ENCODE assay signal across 27 mouse cellular contexts in genomic region chr5:119047581-119047980, GRCm38 (mm10).
A peak's percentile ranks its signal among the peaks of the same experiment; 100 is the strongest.
DNase-seq lines count a peak whose midpoint lies in the region; ATAC-seq and TF ChIP-seq lines count a peak whose summit lies in the region.
"Had no signal": no experiment of that assay in that cellular context is flagged by ENCODE, and none has a peak within 500 bp of the region (broad histone marks: within the 10 kb centered on the region; RNA-seq: fewer than 3 reads in every experiment).

No protein-coding gene starts in this region.

- H3K4me2 ChIP-seq in forebrain, embryonic 14.5 days (ENCODE audit: low read length), result no peak overlapping the region
- no peak overlapping the region for H3K4me2 ChIP-seq in forebrain, embryonic 15.5 days (replicated peaks)
- no peak overlapping the region for H3K4me2 ChIP-seq in midbrain, postnatal 0 days (ENCODE audit: low read depth, low read length, poor library complexity, severe bottlenecking)
- H3K4me2 ChIP-seq in midbrain, embryonic 13.5 days (replicated peaks), result no peak overlapping the region
- H3K4me2 ChIP-seq: embryonic facial prominence, embryonic 13.5 days; embryonic facial prominence, embryonic 15.5 days; forebrain, embryonic 12.5 days had no signal

- no peak for TF ChIP-seq POLR2A in brain, embryonic 14.5 days (IDR thresholded peaks at IDR 0.05; ENCODE audit: borderline replicate concordance, extremely low read depth, insufficient read depth, insufficient read length, poor library complexity, severe bottlenecking)

- ATAC-seq in forebrain, embryonic 14.5 days, result no peak
- no peak for ATAC-seq in forebrain, embryonic 15.5 days (replicated peaks)
- no peak for ATAC-seq in midbrain, postnatal 0 days (ENCODE audit: low FRiP score)
- ATAC-seq in midbrain, embryonic 13.5 days, result no peak
- ATAC-seq: activated CD4-positive, CD25-positive, alpha-beta regulatory T cell, adult 4 months; CD4-positive, CD25-positive, alpha-beta regulatory T cell, adult 4 months; forebrain, embryonic 16.5 days; Patski had no signal

- no peaks in the 10 kb centered on the region for H3K36me3 ChIP-seq in forebrain, embryonic 14.5 days (ENCODE audit: control insufficient read depth, insufficient read depth, low read length)
- no peaks in the 10 kb centered on the region for H3K36me3 ChIP-seq in forebrain, embryonic 15.5 days
- no peaks in the 10 kb centered on the region for H3K36me3 ChIP-seq in midbrain, postnatal 0 days (ENCODE audit: insufficient read depth, low read length)
- H3K36me3 ChIP-seq in midbrain, embryonic 13.5 days, result no peaks in the 10 kb centered on the region
- H3K36me3 ChIP-seq: embryonic facial prominence, embryonic 13.5 days; embryonic facial prominence, embryonic 15.5 days; forebrain, embryonic 10.5 days; forebrain, embryonic 12.5 days; G1E had no signal

- peaks cover 2% of the 10 kb centered on the region; the same call in 1 of the 2 replicates for H3K4me1 ChIP-seq in forebrain, embryonic 14.5 days (ENCODE audit: control insufficient read depth, insufficient read depth, low read length)
- 0 out of 2 replicates have a peak, but pooled peaks cover 3% of the 10 kb centered on the region for H3K4me1 ChIP-seq in forebrain, embryonic 15.5 days
- no peaks in the 10 kb centered on the region for H3K4me1 ChIP-seq in midbrain, postnatal 0 days (ENCODE audit: insufficient read depth, low read length)
- no peaks in the 10 kb centered on the region for H3K4me1 ChIP-seq in midbrain, embryonic 13.5 days (replicated peaks)

- WGBS in forebrain, embryonic 14.5 days, result 22% methylated on average over 4 of the region's 4 CpGs
- 11% methylated on average over 4 of the region's 4 CpGs for WGBS in forebrain, embryonic 15.5 days
- WGBS in midbrain, postnatal 0 days, result 49% methylated on average over 4 of the region's 4 CpGs
- WGBS in midbrain, embryonic 13.5 days, result 51% methylated on average over 4 of the region's 4 CpGs

- DNase-seq in forebrain, embryonic 14.5 days (ENCODE audit: low spot score), result peak; percentile 35
- peak; percentile 25 for DNase-seq in midbrain, postnatal 0 days (ENCODE audit: low spot score)
- DNase-seq in MN1 (ENCODE audit: low spot score) (peak; percentile 30), adipocyte (ENCODE audit: low spot score) (no peak)
- peak; percentile 62 for DNase-seq in brain, embryonic 14.5 days (ENCODE audit: low read depth)
- DNase-seq in spleen, adult 18-20 months, result no peak
- DNase-seq: adrenal gland, adult 2 months; adrenal gland, postnatal 10 days; adrenal gland, postnatal 25 days; B cell, adult 2 months; cerebellum, adult 11-12 months; cerebellum, adult 2 months; cerebellum, adult 9-10 months; cerebellum, postnatal 25 days had no signal

- no peaks in the 10 kb centered on the region for H3K9me3 ChIP-seq in forebrain, embryonic 14.5 days (replicated peaks; ENCODE audit: control insufficient read depth, low read length)
- no peaks in the 10 kb centered on the region for H3K9me3 ChIP-seq in forebrain, embryonic 15.5 days
- H3K9me3 ChIP-seq in midbrain, postnatal 0 days (ENCODE audit: low read length), result no peaks in the 10 kb centered on the region
- H3K9me3 ChIP-seq in midbrain, embryonic 13.5 days, result no peaks in the 10 kb centered on the region
- H3K9me3 ChIP-seq: embryonic facial prominence, embryonic 13.5 days; embryonic facial prominence, embryonic 15.5 days; forebrain, embryonic 10.5 days; forebrain, embryonic 12.5 days had no signal

- TF ChIP-seq CTCF in midbrain, postnatal 0 days (IDR thresholded peaks at IDR 0.05), result no peak
- no peak for TF ChIP-seq CTCF in brain, embryonic 14.5 days (IDR thresholded peaks at IDR 0.05; ENCODE audit: borderline replicate concordance, extremely low read depth, insufficient read depth, insufficient read length)

- no peaks in the 10 kb centered on the region for H3K27me3 ChIP-seq in forebrain, embryonic 14.5 days (replicated peaks; ENCODE audit: control insufficient read depth, insufficient read depth, low read length)
- H3K27me3 ChIP-seq in forebrain, embryonic 15.5 days, result no peaks in the 10 kb centered on the region
- H3K27me3 ChIP-seq in midbrain, postnatal 0 days (ENCODE audit: insufficient read depth, low read length), result no peaks in the 10 kb centered on the region
- H3K27me3 ChIP-seq in midbrain, embryonic 13.5 days, result no peaks in the 10 kb centered on the region
- H3K27me3 ChIP-seq: CH12.LX; embryonic facial prominence, embryonic 13.5 days; embryonic facial prominence, embryonic 15.5 days; forebrain, embryonic 12.5 days; Patski had no signal

- H3K27ac ChIP-seq in forebrain, embryonic 14.5 days (ENCODE audit: low read depth, low read length), result no peak overlapping the region
- H3K27ac ChIP-seq in forebrain, embryonic 15.5 days (replicated peaks), result no peak overlapping the region
- H3K27ac ChIP-seq in midbrain, postnatal 0 days (ENCODE audit: low read depth, low read length), result no peak overlapping the region
- no peak overlapping the region for H3K27ac ChIP-seq in midbrain, embryonic 13.5 days
- H3K27ac ChIP-seq: embryonic facial prominence, embryonic 13.5 days; embryonic facial prominence, embryonic 15.5 days; forebrain, embryonic 10.5 days; forebrain, embryonic 12.5 days had no signal

- no peak overlapping the region for H3K9ac ChIP-seq in forebrain, embryonic 14.5 days (ENCODE audit: low read length)
- no peak overlapping the region for H3K9ac ChIP-seq in forebrain, embryonic 15.5 days (replicated peaks)
- no peak overlapping the region for H3K9ac ChIP-seq in midbrain, postnatal 0 days (replicated peaks; ENCODE audit: low read length, poor library complexity, severe bottlenecking)
- no peak overlapping the region for H3K9ac ChIP-seq in midbrain, embryonic 13.5 days (replicated peaks)
- H3K9ac ChIP-seq: embryonic facial prominence, embryonic 13.5 days; embryonic facial prominence, embryonic 15.5 days; forebrain, embryonic 12.5 days had no signal

- no peak overlapping the region for H3K4me3 ChIP-seq in forebrain, embryonic 14.5 days (ENCODE audit: low read depth, low read length)
- no peak overlapping the region for H3K4me3 ChIP-seq in forebrain, embryonic 15.5 days
- no peak overlapping the region for H3K4me3 ChIP-seq in midbrain, postnatal 0 days (ENCODE audit: low read depth, low read length)
- no peak overlapping the region for H3K4me3 ChIP-seq in midbrain, embryonic 13.5 days (replicated peaks)
- H3K4me3 ChIP-seq: embryonic facial prominence, embryonic 13.5 days; embryonic facial prominence, embryonic 15.5 days; erythroblast, embryonic 14.5 days; forebrain, embryonic 10.5 days; forebrain, embryonic 12.5 days had no signal

Comparison
In these comparisons a context has a peak if more than half of its experiments do, and no peak if none do; other contexts are left out.
1. DNase-seq: peak in forebrain, embryonic 14.5 days (single experiment), midbrain, postnatal 0 days (single experiment), MN1 (single experiment) and brain, embryonic 14.5 days (single experiment); none in spleen, adult 18-20 months (0 of 2) and adipocyte (single experiment).